12 mouse cellular contexts compared by ENCODE assay signal in genomic region chr16:10905661-10906113, GRCm38 (mm10).
DNase-seq lines count a peak whose midpoint lies in the region; ATAC-seq and TF ChIP-seq lines count a peak whose summit lies in the region.
"Had no signal": no experiment of that assay in that cellular context is flagged by ENCODE, and none has a peak within 500 bp of the region (broad histone marks: within the 10 kb centered on the region; RNA-seq: fewer than 3 reads in every experiment).

No protein-coding gene starts in this region.

- WGBS in heart, postnatal 0 days, result 40% methylated on average over 5 of the region's 5 CpGs
- 17% methylated on average over 5 of the region's 5 CpGs for WGBS in large intestine, adult 2 months

- H3K9ac ChIP-seq in heart, postnatal 0 days (replicated peaks; ENCODE audit: low read depth, low read length), result no peak overlapping the region
- H3K9ac ChIP-seq: limb, embryonic 15.5 days; midbrain, embryonic 13.5 days had no signal

- H3K36me3 ChIP-seq in heart, postnatal 0 days (replicated peaks; ENCODE audit: control insufficient read depth, insufficient read depth, low read length), result no peaks in the 10 kb centered on the region
- H3K36me3 ChIP-seq: limb, embryonic 15.5 days; midbrain, embryonic 13.5 days had no signal

- TF ChIP-seq EP300 in heart, postnatal 0 days (IDR thresholded peaks at IDR 0.05; ENCODE audit: low read depth), result no peak

- 0 out of 2 replicates have a peak, but pooled peaks have one; percentile 14 for ATAC-seq in heart, postnatal 0 days (ENCODE audit: insufficient read depth, low read depth)
- ATAC-seq: midbrain, embryonic 13.5 days had no signal

- no peak for DNase-seq in heart, postnatal 0 days (ENCODE audit: low spot score)
- DNase-seq in heart, postnatal 4 days, result no peak
- DNase-seq in embryo, embryonic 11 days, result peak; percentile 28
- peak; percentile 27 for DNase-seq in large intestine, adult 2 months (ENCODE audit: low read depth, low spot score)
- peak; percentile 19 to 32 for DNase-seq in thymus, adult 18-20 months
- no peak for DNase-seq in ovary, postnatal 14 days (ENCODE audit: low spot score)
- DNase-seq in left cerebral cortex, postnatal 14 days (ENCODE audit: low spot score in 2 of 2), result no peak
- DNase-seq in urinary bladder, adult 2 months (ENCODE audit: low spot score), result no peak

- H3K4me2 ChIP-seq in heart, postnatal 0 days (ENCODE audit: low read depth, low read length), result no peak overlapping the region
- H3K4me2 ChIP-seq: limb, embryonic 15.5 days; midbrain, embryonic 13.5 days had no signal

- H3K4me3 ChIP-seq in heart, postnatal 0 days (ENCODE audit: low read depth, low read length), result no peak overlapping the region
- H3K4me3 ChIP-seq: layer of hippocampus, adult 2 months; limb, embryonic 15.5 days; midbrain, embryonic 13.5 days had no signal

- no peak overlapping the region for H3K27ac ChIP-seq in heart, postnatal 0 days (ENCODE audit: low read depth)
- H3K27ac ChIP-seq: layer of hippocampus, adult 2 months; limb, embryonic 15.5 days; midbrain, embryonic 13.5 days had no signal

- no peaks in the 10 kb centered on the region for H3K4me1 ChIP-seq in heart, postnatal 0 days (ENCODE audit: control insufficient read depth, insufficient read depth)
- H3K4me1 ChIP-seq: midbrain, embryonic 13.5 days had no signal

- no peak for TF ChIP-seq CTCF in heart, postnatal 0 days (IDR thresholded peaks at IDR 0.05; ENCODE audit: low read depth)

- H3K9me3 ChIP-seq in heart, postnatal 0 days (replicated peaks; ENCODE audit: control insufficient read depth, low read length), result no peaks in the 10 kb centered on the region
- H3K9me3 ChIP-seq: limb, embryonic 15.5 days; midbrain, embryonic 13.5 days had no signal

- intact Hi-C loops in left cerebral cortex, postnatal 14 days (cut with DNase I), result no loop called here

- no peaks in the 10 kb centered on the region for H3K27me3 ChIP-seq in heart, postnatal 0 days (ENCODE audit: control insufficient read depth, insufficient read depth, low read length)
- H3K27me3 ChIP-seq: CH12.LX; limb, embryonic 15.5 days; midbrain, embryonic 13.5 days had no signal

Comparison
In these comparisons a context has a peak if more than half of its experiments do, and no peak if none do; other contexts are left out.
1. DNase-seq: peak in embryo, embryonic 11 days (single experiment), large intestine, adult 2 months (single experiment) and thymus, adult 18-20 months (2 of 2); none in heart, postnatal 0 days (single experiment), heart, postnatal 4 days (single experiment), ovary, postnatal 14 days (single experiment), left cerebral cortex, postnatal 14 days (0 of 2) and urinary bladder, adult 2 months (single experiment).